Comparison of ENCODE assay signal across 8 mouse cellular contexts in genomic region chr14:75834251-75834738, GRCm38 (mm10). TPM values are rescaled to one million over a fixed set of nuclear protein-coding genes. Genes with fewer than 3 reads are reported as not detected.
A peak's percentile ranks its signal among the peaks of the same experiment; 100 is the strongest.
DNase-seq lines count a peak whose midpoint lies in the region; ATAC-seq and TF ChIP-seq lines count a peak whose summit lies in the region.

No protein-coding gene starts in this region.

- peak overlapping the region; percentile 81 for H3K4me2 ChIP-seq in forebrain, embryonic 13.5 days

- peak overlapping the region; percentile 64 to 85 for H3K4me3 ChIP-seq in ES-E14 (ENCODE audit: insufficient read depth in 1 of 2, low read depth in 1 of 2, low read length in 2 of 2, poor library complexity in 1 of 2, severe bottlenecking in 1 of 2)
- H3K4me3 ChIP-seq in forebrain, embryonic 13.5 days = peak overlapping the region; percentile 43

- H3K9me3 ChIP-seq in ES-E14 (ENCODE audit: control insufficient read depth, insufficient read depth, low read depth, low read length) = no peaks in the 10 kb centered on the region
- no peaks in the 10 kb centered on the region for H3K9me3 ChIP-seq in forebrain, embryonic 13.5 days (replicated peaks)

- under 1% methylated on average over 10 of the region's 10 CpGs for WGBS in forebrain, embryonic 13.5 days

- no peaks in the 10 kb centered on the region for H3K36me3 ChIP-seq in ES-E14 (ENCODE audit: control insufficient read depth, insufficient read depth, low read length, poor library complexity, severe bottlenecking)
- no peaks in the 10 kb centered on the region for H3K36me3 ChIP-seq in forebrain, embryonic 13.5 days (ENCODE audit: poor library complexity, severe bottlenecking)

- in situ Hi-C loops in ES-E14 (cut with MboI; ENCODE audit: low sequenced_read_pairs in 2 of 2, unreplicated experiment in 2 of 2) = no loop called here

- ATAC-seq in forebrain, embryonic 13.5 days = peak; percentile 75
- peak; percentile 73 for ATAC-seq in hematopoietic stem cell, adult 5-6 weeks (replicated peaks in 1 of 2; ENCODE audit: insufficient read depth in 1 of 2, low FRiP score in 2 of 2, low TSS enrichment in 1 of 2, low read depth in 1 of 2, poor library complexity in 2 of 2, severe bottlenecking in 2 of 2)

- H3K9ac ChIP-seq in ES-E14 (ENCODE audit: insufficient read depth, low read depth, low read length, poor library complexity, severe bottlenecking) = peak overlapping the region; percentile 85
- H3K9ac ChIP-seq in forebrain, embryonic 13.5 days = peak overlapping the region; percentile 74

- peak overlapping the region; percentile 68 for H3K27ac ChIP-seq in ES-E14 (ENCODE audit: insufficient read depth, low read depth, low read length, poor library complexity, severe bottlenecking)
- peak overlapping the region; percentile 67 for H3K27ac ChIP-seq in forebrain, embryonic 13.5 days

- peaks cover 0 to 5% of the 10 kb centered on the region in 2 experiments; a peak in 1 of 4 replicates for H3K4me1 ChIP-seq in ES-E14 (ENCODE audit: control insufficient read depth in 2 of 2, insufficient read depth in 2 of 2, low read length in 2 of 2, poor library complexity in 1 of 2)
- peaks cover 32% of the 10 kb centered on the region for H3K4me1 ChIP-seq in forebrain, embryonic 13.5 days

- no peaks in the 10 kb centered on the region for H3K27me3 ChIP-seq in forebrain, embryonic 13.5 days

- peak; percentile 80 for DNase-seq in ES-E14 (ENCODE audit: low read depth, low spot score)
- DNase-seq in adrenal gland, postnatal 4 days (ENCODE audit: low spot score in 2 of 2) = peak; percentile 13 to 44
- DNase-seq in layer of hippocampus, adult 9-10 months (ENCODE audit: low spot score) = peak; percentile 51
- peak; percentile 94 for DNase-seq in lung, postnatal 25 days (ENCODE audit: low spot score)
- DNase-seq in ovary, postnatal 14 days (ENCODE audit: low spot score) = peak; percentile 61
- peak; percentile 90 for DNase-seq in yolk sac, embryonic 10.5 days (ENCODE audit: low spot score)

TF ChIP-seq in ES-E14, 5 proteins besides CTCF, POLR2A, EP300 and RAD21:
- TF ChIP-seq CHD2 (IDR thresholded peaks at IDR 0.05; ENCODE audit: low read depth, low read length) (0 out of 2 replicates have a peak, but pooled peaks have one; percentile 11), MAFK (IDR thresholded peaks at IDR 0.05; ENCODE audit: insufficient read depth, low read depth, low read length) (no peak), HCFC1 (IDR thresholded peaks at IDR 0.05; ENCODE audit: borderline replicate concordance, insufficient read depth, low read length) (peak; percentile 16; the same call in 1 of the 2 replicates), ZC3H11A (IDR thresholded peaks at IDR 0.05; ENCODE audit: borderline replicate concordance, low read depth, low read length) (no peak), ZNF384 (IDR thresholded peaks at IDR 0.05; ENCODE audit: low read depth, low read length) (no peak)

RNA-seq across cellular contexts. Expression of gene Tpt1, which starts 10.6 kb away (rescaled TPM):
- total RNA-seq in ES-E14 (2012; rRNA removed) = 592 and 613 TPM in 2 replicates
- 1,000 to 10,000 TPM; 3,227 to 3,375 TPM for total RNA-seq in adrenal gland, postnatal 4 days (2021)
- 977 and 1,124 TPM in 2 replicates for polyA plus RNA-seq in forebrain, embryonic 13.5 days (2015; fragmentation: Nextera tagmentation; extraction: Ambion mirVana)
- 893 and 1,274 TPM in 2 replicates for total RNA-seq in hematopoietic stem cell, adult 5-6 weeks (2017)

RNA-seq across cellular contexts. Expression of gene Slc25a30, which starts 47.5 kb away (rescaled TPM):
- total RNA-seq in ES-E14 (2012; rRNA removed) = 5.1 and 9.2 TPM in 2 replicates
- total RNA-seq in adrenal gland, postnatal 4 days (2021) = 10 to 100 TPM; 46.9 to 51.2 TPM
- polyA plus RNA-seq in forebrain, embryonic 13.5 days (2015; fragmentation: Nextera tagmentation; extraction: Ambion mirVana) = 9.5 and 11.4 TPM in 2 replicates
- 23.5 and 30.9 TPM in 2 replicates for total RNA-seq in hematopoietic stem cell, adult 5-6 weeks (2017)

Comparison
In these comparisons a context has a peak if more than half of its experiments do, and no peak if none do; other contexts are left out.
1. Peak in every context shown above with its lines: DNase-seq, ATAC-seq, H3K4me3 ChIP-seq and H3K27ac ChIP-seq.
2. DNase-seq: peak in every context shown above with its lines; median percentile 94 in lung, postnatal 25 days; 90 in yolk sac, embryonic 10.5 days; 80 in ES-E14; 61 in ovary, postnatal 14 days; 51 in layer of hippocampus, adult 9-10 months; 28 in adrenal gland, postnatal 4 days.